Mouse (Mus musculus): Measurements from ENCODE around the gene Pigf.
"Not testable (repeated sequence)": the region's sequence is repeated elsewhere in the genome, so short reads cannot be mapped to it uniquely, and the experiment has no call there.

Pigf gene

DNA sequence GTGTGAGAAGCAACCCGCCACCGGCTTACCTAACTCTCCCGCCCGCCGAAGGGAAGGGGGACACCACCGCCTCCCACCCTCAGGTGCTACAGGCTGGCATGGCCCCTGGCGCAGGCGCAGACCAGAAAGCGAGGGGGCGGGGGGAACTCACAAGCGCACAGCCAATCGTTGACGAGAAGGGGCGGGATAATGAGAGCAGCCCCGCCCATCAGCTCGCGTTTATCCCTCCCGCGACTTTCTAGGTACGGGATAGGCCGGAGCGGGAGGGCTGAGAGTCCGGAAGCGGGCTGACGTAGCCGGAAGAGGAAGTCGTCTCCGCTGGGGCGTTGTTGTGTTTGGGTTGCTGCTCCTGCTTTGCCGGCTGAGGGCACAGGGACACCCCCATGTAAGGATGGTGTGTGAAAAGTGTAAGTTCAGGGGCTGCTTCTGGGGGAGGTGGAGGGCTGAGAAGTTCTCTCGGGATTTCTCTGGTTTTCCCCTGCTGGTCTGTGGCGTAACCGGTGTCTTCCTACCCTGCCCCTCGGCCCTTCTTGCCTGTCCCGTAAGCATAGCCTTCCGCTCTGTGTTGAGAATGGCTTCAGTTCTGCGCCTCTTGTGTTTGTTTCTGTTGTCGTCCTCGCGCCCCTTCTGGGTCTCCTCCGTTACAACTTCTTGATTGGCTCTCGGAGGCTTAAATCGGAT is at the start of gene Pigf, which contains the start of gene Cript:
Pigf (minus strand) TSS at position 138 of the 681 bp plus-strand sequence.
Cript (plus strand) TSS at position 282 of the 681 bp plus-strand sequence.
- DNase-seq (ENCODE audit: low spot score in 2 of 2), result peak; percentile 97 to 99

DNA sequence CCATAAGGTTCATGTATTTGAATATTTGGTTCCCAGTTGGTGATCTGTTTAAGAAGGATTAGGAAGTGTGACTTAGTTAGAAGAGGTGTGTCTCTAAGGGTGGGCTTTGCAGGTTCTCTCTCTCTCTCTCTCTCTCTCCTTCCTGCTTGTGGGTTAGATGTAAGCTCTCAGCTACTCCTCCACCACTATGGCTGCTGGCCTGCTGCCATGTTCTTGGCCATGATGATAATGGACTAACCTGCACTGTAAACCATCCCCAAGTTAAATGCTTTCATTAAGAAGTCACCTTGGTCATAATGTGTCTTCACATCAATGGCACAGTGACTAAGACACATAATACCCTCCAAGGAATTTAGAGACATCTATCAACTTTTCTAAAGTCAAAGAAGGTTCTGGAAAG is 48.3 kb upstream of the Pigf start:
- DNase-seq (ENCODE audit: low spot score in 2 of 2), result no peak

GRCm38 (mm10) chr17:87072766-87073440 is 47.7 kb upstream of the Pigf start:
- DNase-seq (ENCODE audit: low spot score in 2 of 2), result no peak

- DNase-seq (ENCODE audit: low spot score in 2 of 2), result not testable (repeated sequence)
Measured at GRCm38 (mm10) chr17:87072183-87072582, 47.0 kb upstream of the Pigf start.

DNA sequence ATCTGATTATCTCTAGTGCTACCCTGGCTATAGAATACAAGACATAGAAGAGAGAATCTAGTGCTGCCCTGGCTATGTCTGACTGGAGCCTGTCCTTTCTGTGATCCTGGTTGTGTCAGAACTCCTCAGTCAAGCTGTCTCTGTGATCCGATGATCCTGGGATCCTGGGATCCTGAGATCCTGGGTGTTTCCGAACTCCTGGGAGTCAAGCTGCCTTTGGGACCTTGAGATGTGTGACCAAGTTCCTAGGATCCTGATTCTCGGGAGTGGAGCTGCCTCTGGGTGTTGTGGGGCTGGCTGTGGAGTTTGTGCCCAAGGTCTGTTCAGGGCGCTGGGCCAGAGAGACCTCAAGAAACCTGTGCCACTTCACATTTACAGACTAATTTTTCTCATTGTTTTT is 43.8 kb upstream of the Pigf start:
- no peak for DNase-seq (ENCODE audit: low spot score in 2 of 2)

- no peak for DNase-seq (ENCODE audit: low spot score in 2 of 2)
Measured at GRCm38 (mm10) chr17:87063969-87064368, 38.8 kb upstream of the Pigf start.

GRCm38 (mm10) chr17:87063461-87063860 is 38.3 kb upstream of the Pigf start:
- DNase-seq (ENCODE audit: low spot score in 2 of 2), result no peak

GRCm38 (mm10) chr17:87062639-87063038 is 37.4 kb upstream of the Pigf start:
- DNase-seq (ENCODE audit: low spot score in 2 of 2), result no peak

DNA sequence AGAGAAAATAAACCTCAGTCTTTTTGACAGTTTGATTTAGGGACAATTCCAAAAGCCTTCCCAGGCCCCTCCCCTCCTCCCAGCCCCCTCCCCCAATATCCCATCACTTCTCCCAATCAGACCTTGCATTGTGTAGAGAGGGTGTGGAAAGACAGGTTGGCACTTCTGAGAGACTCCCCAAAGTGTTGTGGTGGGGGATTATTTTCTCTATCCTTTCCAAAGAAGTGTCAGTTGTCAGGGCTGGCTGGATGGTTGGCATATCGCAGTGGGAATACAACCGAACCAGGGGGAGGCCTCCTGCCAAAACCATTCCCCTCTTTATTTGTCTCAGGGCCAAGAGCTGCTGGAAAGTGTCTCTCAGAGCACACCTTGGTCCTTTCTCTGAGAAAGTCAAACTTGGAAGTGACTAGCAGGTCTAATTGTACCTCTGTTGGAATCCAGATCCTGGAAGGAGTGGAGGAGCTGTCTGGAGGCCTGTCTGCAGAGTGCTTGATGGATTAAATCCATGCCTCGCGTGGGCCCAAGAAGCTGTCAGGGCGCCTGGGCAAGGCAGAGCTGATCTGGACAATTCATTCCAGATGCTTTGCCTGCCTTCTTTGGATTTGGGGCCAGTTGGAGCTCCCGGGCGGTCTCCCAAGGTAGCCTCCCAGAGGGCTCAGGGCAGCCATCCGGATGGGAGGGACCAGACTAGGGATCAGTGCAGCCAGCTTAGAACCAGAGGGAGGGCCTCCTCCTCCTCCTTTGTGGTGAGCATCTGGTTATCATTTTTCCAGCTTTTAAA is 32.5 kb upstream of the Pigf start:
- DNase-seq (ENCODE audit: low spot score in 2 of 2), result no peak

DNA sequence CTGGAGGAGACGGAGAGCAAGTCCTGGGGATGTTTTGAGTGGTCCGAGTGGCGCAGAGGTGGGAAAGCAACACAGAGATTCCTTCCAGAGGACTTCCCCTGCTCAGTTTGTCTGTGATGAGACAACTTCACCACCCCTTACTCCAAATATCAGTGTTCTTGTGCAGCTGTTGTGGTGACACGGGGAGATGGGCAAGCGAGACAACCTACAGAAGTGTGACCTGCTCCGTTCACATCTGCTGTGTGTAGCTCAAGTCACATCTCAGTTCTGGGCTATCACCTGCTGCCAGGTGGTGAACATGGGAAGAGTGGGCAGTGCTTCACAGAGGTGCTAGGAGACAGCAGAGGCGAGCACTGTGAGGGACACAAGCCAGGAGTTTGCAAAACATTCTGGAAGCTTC is 31.6 kb upstream of the Pigf start:
- no peak for DNase-seq (ENCODE audit: low spot score in 2 of 2)

GRCm38 (mm10) chr17:87055663-87056062 is 30.5 kb upstream of the Pigf start:
- no peak for DNase-seq (ENCODE audit: low spot score in 2 of 2)

GRCm38 (mm10) chr17:87055051-87055459 is 29.8 kb upstream of the Pigf start:
- DNase-seq (ENCODE audit: low spot score in 2 of 2), result peak; percentile 52 to 56

GRCm38 (mm10) chr17:87053921-87054320 is 28.7 kb upstream of the Pigf start:
- no peak for DNase-seq (ENCODE audit: low spot score in 2 of 2)

- no peak for DNase-seq (ENCODE audit: low spot score in 2 of 2)
Measured at GRCm38 (mm10) chr17:87052432-87052831, 27.2 kb upstream of the Pigf start.

GRCm38 (mm10) chr17:87051652-87052051 is 26.4 kb upstream of the Pigf start:
- no peak for DNase-seq (ENCODE audit: low spot score in 2 of 2)

- peak; percentile 22 to 50 for DNase-seq (ENCODE audit: low spot score in 2 of 2)
Measured at GRCm38 (mm10) chr17:87050469-87051175, 25.4 kb upstream of the Pigf start.

- DNase-seq (ENCODE audit: low spot score in 2 of 2), result no peak
Measured at GRCm38 (mm10) chr17:87049696-87050095, 24.5 kb upstream of the Pigf start.

DNA sequence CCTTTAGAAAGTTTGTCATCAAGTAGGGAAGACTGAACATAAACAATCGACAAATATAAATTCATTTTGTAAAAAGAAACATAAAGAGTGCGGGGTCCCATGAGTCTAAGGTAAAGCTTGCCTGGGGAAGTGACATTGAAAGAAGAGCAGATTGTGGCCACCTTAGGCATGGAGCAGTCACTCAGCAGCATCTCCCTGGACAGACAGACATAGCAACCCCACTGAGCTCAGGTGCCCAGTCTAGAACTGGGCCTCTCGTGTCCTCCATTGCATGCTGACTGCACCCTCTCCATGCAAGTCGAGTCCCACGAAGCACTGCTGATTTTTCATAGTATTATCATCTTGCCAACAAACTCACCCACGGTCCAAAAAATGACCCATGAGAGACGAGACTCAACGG is 19.6 kb upstream of the Pigf start:
- no peak for DNase-seq (ENCODE audit: low spot score in 2 of 2)

DNA sequence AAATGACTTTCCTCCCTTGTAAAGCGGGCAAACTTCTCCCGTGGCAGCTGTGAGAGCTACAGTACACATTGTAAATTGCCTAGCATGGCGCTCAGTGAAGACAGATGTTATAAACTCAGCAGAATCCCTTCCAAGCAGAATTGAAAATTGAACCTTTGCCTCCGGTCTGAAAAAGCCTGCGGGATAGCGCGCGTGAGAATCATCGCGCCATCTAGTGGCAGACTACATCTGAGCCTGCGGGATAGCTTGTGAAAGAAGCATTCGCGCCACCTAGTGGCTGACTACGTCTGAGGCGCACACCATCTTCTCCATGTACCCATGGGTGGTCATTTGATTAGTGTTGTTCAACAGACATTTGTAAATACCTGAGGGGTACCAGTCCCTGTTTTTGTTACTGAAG is 19.2 kb upstream of the Pigf start:
- DNase-seq (ENCODE audit: low spot score in 2 of 2), result peak; percentile 93 to 96

DNA sequence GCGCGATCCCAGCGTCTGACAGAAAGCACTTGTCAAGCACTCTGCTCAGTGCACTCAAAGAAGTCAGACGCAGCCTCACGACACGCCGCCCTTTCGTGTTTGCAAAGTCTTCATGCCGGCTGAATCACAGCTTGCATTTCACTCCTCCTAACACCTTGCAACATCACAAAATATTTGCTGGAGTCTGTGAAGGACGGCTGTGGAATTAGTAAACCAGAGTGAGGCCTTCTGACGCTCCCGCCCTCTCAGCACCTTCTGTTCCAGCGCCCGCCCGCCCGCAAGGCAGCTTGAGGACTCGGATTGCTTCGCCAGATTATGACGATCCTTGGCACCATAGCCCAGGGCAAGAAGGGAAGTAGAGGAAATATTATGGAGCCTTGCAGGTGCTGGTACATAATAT is 16.5 kb upstream of the Pigf start:
- peak; percentile 67 to 71 for DNase-seq (ENCODE audit: low spot score in 2 of 2)

DNA sequence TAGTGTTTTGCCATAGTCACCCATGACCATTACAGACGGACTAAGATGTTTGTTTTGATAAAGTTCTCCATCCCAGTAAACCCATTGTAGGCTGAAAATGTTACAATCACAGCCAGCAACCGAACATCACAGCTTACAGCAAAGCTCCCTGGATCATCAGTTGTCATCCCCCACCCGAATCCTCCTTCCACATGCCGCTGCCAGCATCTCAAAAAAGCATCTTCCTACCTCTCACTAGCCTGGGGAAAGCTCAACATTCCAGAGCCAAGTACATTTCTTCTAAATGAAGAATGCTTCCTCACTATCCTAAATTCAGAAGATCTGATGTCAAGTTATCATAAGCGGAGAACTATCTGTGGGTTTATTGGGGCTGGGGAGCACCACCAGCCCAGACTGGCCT is 13.3 kb upstream of the Pigf start:
- peak in 1 of 2 experiments; percentile 52 for DNase-seq (ENCODE audit: low spot score in 2 of 2)

Data from right cerebral cortex, adult 2 months (tissue).